Mouse (Mus musculus) liver, embryonic 14.5 days (tissue): ENCODE data around the gene Fam163b.

Experiments
- CTCF ChIP-seq: IDR thresholded peaks from 2 replicates; pipeline ENCODE4 v1.5.1; 2016; ENCODE audit warnings: antibody characterized with exemption, low read depth, control low read depth
- EP300 ChIP-seq: IDR thresholded peaks from 2 replicates; pipeline ENCODE4 v1.6.1; 2016; ENCODE audit warnings: antibody characterized with exemption, low read depth

GRCm38 (mm10) chr2:27123121-27123520 is 19.2 kb downstream of the Fam163b start:
- TF ChIP-seq CTCF = no peak
- no peak for TF ChIP-seq EP300
